Mouse (Mus musculus) heart, embryonic 14.5 days (tissue): Measurements from ENCODE around the gene Ermard. TPM values are rescaled to one million over a fixed set of nuclear protein-coding genes. Genes with fewer than 3 reads are reported as not detected.

Experiments
- ATAC-seq: fragments of 200-750 bp; cut with Nextera tagmentation; 2 replicates; pipeline ENCODE4 v1.8.0; 2017; ENCODE audit warnings: low read depth, moderate TSS enrichment; ENCODE audit not compliant: insufficient number of reproducible peaks, insufficient read depth, low FRiP score
- H3K27ac ChIP-seq, 2 experiments: fragments of 200-500 bp in 1 of 2; fragments of 300-500 bp in 1 of 2; sonication (generic) in 1 of 2; replicated peaks in 1 of 2; 2 replicates each; pipeline ENCODE4 v1.5.1; 2012 to 2014; ENCODE audit warnings: low read depth in 2 of 2, low read length in 2 of 2, control low read depth in 1 of 2, mild to moderate bottlenecking in 1 of 2, mixed read lengths in 1 of 2; ENCODE audit not compliant: control insufficient read depth in 1 of 2, insufficient read depth in 1 of 2
- H3K27me3 ChIP-seq: fragments of 300-500 bp; sonication (generic); 2 replicates; pipeline ENCODE4 v1.6.1; 2014; ENCODE audit warnings: mild to moderate bottlenecking, low read length, control low read depth; ENCODE audit not compliant: control insufficient read depth, insufficient read depth
- H3K36me3 ChIP-seq: fragments of 300-500 bp; sonication (generic); 2 replicates; pipeline ENCODE4 v1.6.1; 2014; ENCODE audit warnings: mild to moderate bottlenecking, control low read depth, low read length, mixed read lengths; ENCODE audit not compliant: control insufficient read depth, insufficient read depth
- H3K4me1 ChIP-seq, 2 experiments: fragments of 200-500 bp in 1 of 2; fragments of 300-500 bp in 1 of 2; sonication (generic) in 1 of 2; 2 replicates each; pipeline ENCODE4 v1.6.1; 2012 to 2014; ENCODE audit warnings: low read length in 2 of 2, control low read depth in 1 of 2, mixed read lengths in 1 of 2; ENCODE audit not compliant: control insufficient read depth in 2 of 2, insufficient read depth in 2 of 2
- H3K4me2 ChIP-seq: fragments of 300-500 bp; sonication (generic); 2 replicates; pipeline ENCODE4 v1.6.1; 2014; ENCODE audit warnings: mild to moderate bottlenecking, low read length
- H3K4me3 ChIP-seq, 2 experiments: fragments of 200-500 bp in 1 of 2; fragments of 300-500 bp in 1 of 2; sonication (generic) in 1 of 2; 2 replicates each; pipeline ENCODE4 v1.5.1; 2012 to 2014; ENCODE audit warnings: low read length in 2 of 2, mild to moderate bottlenecking in 2 of 2, control low read depth in 1 of 2, low read depth in 1 of 2, moderate library complexity in 1 of 2; ENCODE audit not compliant: control insufficient read depth in 1 of 2, insufficient read depth in 1 of 2
- H3K9ac ChIP-seq: fragments of 300-500 bp; sonication (generic); 2 replicates; pipeline ENCODE4 v1.6.1; 2014; ENCODE audit warnings: mild to moderate bottlenecking, low read length
- H3K9me3 ChIP-seq: fragments of 300-500 bp; sonication (generic); 2 replicates; pipeline ENCODE4 v1.6.1; 2016; ENCODE audit warnings: low read length, control low read depth; ENCODE audit not compliant: control insufficient read depth
- WGBS: fragments of 180-500 bp; shearing (Covaris S2); extraction: QIAGEN DNeasy Blood & Tissue Kit; methylation state at CpG from one replicate; pipeline ENCODE4 v1.1.7; 2014; 5-methylcytosine and 5-hydroxymethylcytosine counted together
- polyA plus RNA-seq: library from polyadenylated mRNA; unstranded; fragments of >200 nt; fragmentation: Nextera tagmentation; extraction: Ambion mirVana; gene quantifications from 2 replicates; pipeline ENCODE4 v1.2.1, GENCODE M21; 2014

The Ermard gene
- polyA plus RNA-seq, 1 experiment from 2014 or later = 61.6 TPM

- WGBS = 49% methylated on average over 9 of the region's 9 CpGs
- peak; percentile 76 for ATAC-seq
- H3K27me3 ChIP-seq = no peaks in the 10 kb centered on the region
- H3K36me3 ChIP-seq = no peaks in the 10 kb centered on the region
- H3K27ac ChIP-seq = peak overlapping the region; percentile 63 to 64
- H3K9ac ChIP-seq = no peak overlapping the region
- H3K4me1 ChIP-seq = peaks cover 6 to 7% of the 10 kb centered on the region in 2 experiments; a peak in 3 of 4 replicates
- H3K4me2 ChIP-seq = no peak overlapping the region
- no peak overlapping the region for H3K4me3 ChIP-seq
- H3K9me3 ChIP-seq = no peaks in the 10 kb centered on the region
Observed at GRCm38 (mm10) chr17:15129630-15130287, 88.8 kb downstream of the Ermard start.

GRCm38 (mm10) chr17:15130288-15130656 is 89.3 kb downstream of the Ermard start:
- H3K27me3 ChIP-seq = no peaks in the 10 kb centered on the region
- peak; percentile 25; the same call in 1 of the 2 replicates for ATAC-seq
- no peak overlapping the region for H3K4me2 ChIP-seq
- H3K9me3 ChIP-seq = no peaks in the 10 kb centered on the region
- H3K4me3 ChIP-seq = no peak overlapping the region
- no peak overlapping the region; the same call in 1 of the 2 replicates for H3K9ac ChIP-seq
- H3K27ac ChIP-seq = peak overlapping the region; percentile 63 to 64
- peaks cover 6 to 8% of the 10 kb centered on the region in 2 experiments for H3K4me1 ChIP-seq
- H3K36me3 ChIP-seq = no peaks in the 10 kb centered on the region
- 52% methylated on average over 3 of the region's 3 CpGs for WGBS

DNA sequence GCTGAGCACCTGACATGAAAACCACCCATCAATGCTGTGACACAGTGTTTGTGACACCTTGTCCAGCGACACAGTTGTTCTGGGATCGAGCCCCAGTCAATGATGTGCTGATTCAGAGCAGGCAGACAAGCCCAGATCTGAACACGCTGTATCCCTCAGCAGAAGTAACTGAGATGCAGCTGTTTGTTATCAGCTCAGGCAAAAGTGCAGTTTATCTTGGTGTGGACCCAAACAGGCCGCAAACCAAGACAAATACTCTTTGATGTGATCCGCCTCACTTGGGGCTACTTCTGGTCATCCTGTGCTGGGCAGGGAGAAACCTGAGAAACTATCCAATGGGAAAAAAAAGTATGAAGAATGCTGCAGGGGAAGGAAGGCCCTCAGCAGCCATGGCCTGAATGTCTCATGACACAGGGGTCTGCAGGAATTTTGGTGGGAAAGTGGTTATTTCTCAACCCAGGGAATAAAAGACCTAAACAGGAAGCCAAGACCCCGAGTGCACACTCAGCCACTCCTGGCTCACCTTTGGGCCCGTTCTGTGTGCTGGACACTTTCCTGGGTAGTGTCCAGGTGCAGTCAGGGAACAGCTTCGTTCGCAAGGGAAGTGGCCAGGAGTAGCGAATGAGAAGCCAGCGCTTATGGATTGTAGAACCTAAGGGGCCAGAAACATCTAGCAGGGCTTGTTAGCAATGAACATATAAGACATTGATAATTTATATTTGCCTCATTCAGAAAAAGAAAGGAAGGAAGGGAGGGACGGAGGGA is 94.1 kb downstream of the Ermard start:
- Histone ChIP-seq H3K4me2 (no peak overlapping the region), H3K9me3 (no peaks in the 10 kb centered on the region), H3K36me3 (no peaks in the 10 kb centered on the region), H3K4me3 (no peak overlapping the region), H3K9ac (no peak overlapping the region), H3K27ac (0 out of 4 replicates have a peak overlapping the region, but pooled peaks of 1 of the 2 experiments have one; percentile 33), H3K27me3 (no peaks in the 10 kb centered on the region), H3K4me1 (peaks cover 5 to 10% of the 10 kb centered on the region in 2 experiments)
- WGBS = 65% methylated on average over 12 of the region's 12 CpGs
- ATAC-seq = 0 out of 2 replicates have a peak, but pooled peaks have one; percentile 2

DNA sequence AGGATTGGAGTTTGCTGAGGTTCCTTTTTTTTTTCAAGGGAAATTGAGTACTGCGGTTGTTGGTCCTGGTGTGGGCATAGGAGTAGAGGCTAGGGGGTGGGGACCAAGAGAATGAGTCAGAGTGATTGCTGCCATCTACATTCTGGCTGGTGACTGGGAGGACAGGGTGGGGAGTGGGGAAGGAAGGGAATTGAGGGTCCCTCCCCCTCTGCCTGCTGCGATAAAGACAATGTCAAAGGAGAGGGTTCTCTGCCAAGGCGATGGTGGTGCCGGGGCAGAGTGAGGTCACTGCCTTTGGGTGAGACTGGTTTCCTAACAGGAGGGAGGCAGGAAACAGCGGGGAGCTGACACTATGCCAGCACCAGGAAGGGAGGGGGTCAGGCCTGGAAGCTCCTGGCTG is 96.4 kb downstream of the Ermard start:
- 0 out of 2 replicates have a peak, but pooled peaks have one; percentile 48 for ATAC-seq
- Histone ChIP-seq H3K27ac (no peak overlapping the region), H3K4me2 (no peak overlapping the region), H3K4me1 (peaks cover 2 to 3% of the 10 kb centered on the region in 2 experiments; a peak in 2 of 4 replicates), H3K4me3 (no peak overlapping the region), H3K27me3 (no peaks in the 10 kb centered on the region), H3K9ac (no peak overlapping the region), H3K9me3 (no peaks in the 10 kb centered on the region), H3K36me3 (no peaks in the 10 kb centered on the region)
- WGBS = 41% methylated on average over 4 of the region's 5 CpGs

Other genes starting within 250 kb of the Ermard start
- gene Wdr27, start 98.0 kb upstream of the Ermard start, polyA plus RNA-seq = 4.6 and 6.4 TPM in 2 replicates
- gene 1600012H06Rik, start 98.0 kb upstream of the Ermard start, polyA plus RNA-seq = 29.5 and 32.8 TPM in 2 replicates
- gene Phf10, start 79.9 kb upstream of the Ermard start, polyA plus RNA-seq = 33.9 and 36.9 TPM in 2 replicates
- 5.8 and 7.1 TPM in 2 replicates for gene 9030025P20Rik, start 62.7 kb upstream of the Ermard start, polyA plus RNA-seq
- not detected in 2 replicates for gene Gm3417, start 62.4 kb upstream of the Ermard start, polyA plus RNA-seq
- gene Gm3435, start 31.0 kb upstream of the Ermard start, polyA plus RNA-seq = 4.5 and 4.8 TPM in 2 replicates
- gene Tcte3, start 280 bp downstream of the Ermard start, polyA plus RNA-seq = 0.45 TPM in 1 of 2 replicates, not detected in the other
- 2.5 and 2.6 TPM in 2 replicates for gene Gm3448, start 329 bp downstream of the Ermard start, polyA plus RNA-seq